Mouse (Mus musculus) liver, adult (tissue): ENCODE results near the gene Saysd1.

ENCODE experiments used
- GATA4 ChIP-seq: IDR thresholded peaks from 2 replicates; pipeline ENCODE4 v1.6.1; 2014; ENCODE audit warnings: mild to moderate bottlenecking, low read length; ENCODE audit not compliant: insufficient replicate concordance

Saysd1 gene

DNA sequence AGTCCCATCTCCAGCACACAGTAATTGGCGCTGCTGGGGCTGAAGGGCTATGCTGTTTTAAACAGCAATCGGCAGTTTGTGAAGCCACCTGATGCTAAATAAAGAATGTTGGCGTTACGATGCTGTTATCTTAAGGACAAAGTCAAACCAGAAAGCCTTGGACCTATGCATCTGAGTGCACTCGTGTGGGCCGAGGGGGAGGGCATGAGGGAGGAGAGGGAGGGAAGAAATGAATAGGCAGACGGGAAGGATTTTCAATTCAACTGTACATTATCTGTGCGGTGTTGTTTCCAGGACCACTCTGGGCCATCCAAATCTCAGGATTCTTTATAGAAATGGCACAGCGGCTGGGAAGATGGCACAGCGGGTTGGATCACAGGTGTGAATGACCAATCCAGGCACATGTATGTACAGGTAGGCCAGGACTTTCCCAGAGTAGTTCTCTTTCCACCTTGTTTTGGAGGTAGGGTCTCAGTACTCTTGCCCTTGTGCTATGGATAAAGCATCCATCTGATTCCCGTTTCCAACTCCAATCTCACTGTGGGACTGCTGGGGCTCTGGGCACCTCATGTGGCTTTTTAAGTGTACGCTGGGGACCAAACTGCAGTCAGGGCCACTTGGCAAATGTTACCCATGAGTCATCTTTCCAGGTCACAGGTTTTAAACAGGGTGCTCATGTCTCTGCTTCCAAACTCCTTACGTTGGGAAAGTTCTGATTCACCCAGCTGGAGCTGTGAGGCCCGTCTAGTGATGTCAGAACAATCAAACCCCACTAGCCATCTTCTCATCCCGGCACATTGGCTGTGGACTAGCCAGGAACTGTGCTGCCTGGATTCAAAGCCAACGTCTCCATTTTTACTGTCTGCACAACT, at the start of gene Saysd1:
Gene Saysd1 (minus strand): TSS at position 51 of the 872 bp plus-strand sequence.
- no peak for TF ChIP-seq GATA4

DNA sequence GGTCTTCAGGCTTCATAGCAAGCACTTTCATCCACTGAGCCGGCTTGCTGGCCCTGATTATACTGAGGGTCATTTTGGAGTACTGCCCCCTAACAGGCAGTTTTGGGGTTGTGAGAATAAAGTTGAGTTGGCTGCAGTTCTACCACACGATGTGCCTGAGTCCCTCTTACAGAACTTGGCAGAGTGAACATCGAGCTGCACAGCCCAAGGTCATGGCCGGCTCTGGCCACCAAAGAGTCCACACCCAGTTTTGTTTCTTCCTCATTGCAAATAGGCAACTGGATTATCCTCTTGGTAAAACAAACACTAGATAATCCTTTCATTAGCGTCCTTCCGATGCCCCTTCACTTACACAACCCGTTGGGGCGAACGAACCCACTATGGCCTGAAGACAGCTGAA, 47.1 kb upstream of the Saysd1 start:
- TF ChIP-seq GATA4 = no peak

DNA sequence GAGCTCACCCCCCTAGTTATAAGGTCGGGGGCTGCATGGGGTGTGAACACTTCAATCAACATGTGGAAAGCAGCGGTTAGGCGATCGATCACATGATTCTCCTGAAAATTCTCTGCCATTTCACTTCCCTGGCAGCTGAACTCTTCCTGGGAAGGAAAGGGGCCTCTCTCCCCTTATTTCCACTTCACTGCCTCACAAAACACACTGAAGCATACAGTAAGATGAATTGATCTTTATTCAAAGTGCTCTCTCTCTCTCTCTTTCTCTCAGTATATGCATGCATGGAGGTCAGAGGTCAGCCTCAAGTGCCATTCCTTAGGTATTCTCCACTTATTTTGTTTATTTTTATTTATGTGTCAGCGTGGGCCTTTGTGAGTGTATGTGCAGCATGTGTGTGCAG, 45.4 kb upstream of the Saysd1 start:
- TF ChIP-seq GATA4 = no peak

DNA sequence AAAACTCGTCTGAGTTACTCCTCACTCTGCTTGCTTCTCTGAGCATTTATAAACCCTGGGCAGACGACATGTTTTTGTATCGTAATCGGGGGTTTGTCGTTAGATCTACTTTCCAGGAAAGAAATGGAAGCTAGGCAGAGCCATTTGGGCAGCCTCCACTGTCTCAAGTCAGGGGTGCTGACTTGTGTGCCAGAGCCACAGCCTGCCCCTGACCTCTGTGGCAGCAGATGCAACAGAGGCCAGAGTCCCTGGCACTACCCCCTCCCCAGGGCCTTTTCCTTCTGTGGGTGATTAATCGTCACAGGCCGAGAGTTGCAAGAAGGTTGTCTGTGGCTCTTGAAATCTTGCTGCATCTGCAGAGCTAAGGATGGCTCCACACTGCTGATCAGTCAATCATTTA, 44.3 kb upstream of the Saysd1 start:
- no peak for TF ChIP-seq GATA4

DNA sequence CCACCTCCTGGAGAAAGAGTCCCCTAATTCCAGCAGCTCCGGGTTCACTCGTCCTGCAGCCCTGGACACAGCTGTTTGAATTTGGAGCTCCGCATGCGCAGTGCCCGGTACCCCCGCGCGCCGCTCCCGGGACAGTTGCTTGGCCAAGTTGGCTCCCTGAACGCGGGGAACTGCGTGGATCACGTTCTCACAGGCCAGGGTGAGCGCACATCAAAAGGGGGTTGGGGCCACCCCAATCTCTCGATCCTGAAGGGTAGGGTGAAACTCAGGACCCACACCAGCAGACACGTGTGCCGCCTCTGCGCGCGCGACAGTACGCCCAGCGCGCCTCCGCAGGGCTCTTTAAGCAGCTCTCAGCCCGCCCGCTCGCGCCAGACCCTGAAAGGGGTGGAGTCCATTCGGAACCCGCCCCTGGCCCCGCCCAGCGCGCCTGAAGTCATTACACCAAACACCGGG, 43.2 kb upstream of the Saysd1 start, which contains the start of gene Kcnk5:
Gene Kcnk5 (minus strand): TSS at position 344 of the 456 bp plus-strand sequence.
- TF ChIP-seq GATA4 = no peak

DNA sequence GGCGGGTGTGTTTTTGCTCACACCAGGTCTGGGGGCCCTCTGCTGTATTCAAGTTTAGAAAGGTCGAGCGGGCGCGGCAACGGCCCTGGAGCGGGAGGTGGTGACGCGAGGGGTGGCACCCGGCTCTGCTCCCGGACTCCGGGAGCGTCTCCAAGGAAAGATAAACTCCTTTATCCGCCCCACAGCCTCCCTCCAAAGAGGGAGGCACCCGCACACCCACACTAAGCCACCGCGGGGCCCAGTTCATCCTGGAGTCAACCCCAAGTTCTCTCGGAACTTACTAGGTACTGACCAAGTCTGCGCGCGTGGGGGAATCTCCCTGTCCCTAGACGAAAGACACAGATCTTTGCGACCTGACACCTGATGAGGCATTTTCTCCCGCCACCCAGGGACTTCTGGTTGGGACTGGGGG, 42.4 kb upstream of the Saysd1 start:
- no peak for TF ChIP-seq GATA4

DNA sequence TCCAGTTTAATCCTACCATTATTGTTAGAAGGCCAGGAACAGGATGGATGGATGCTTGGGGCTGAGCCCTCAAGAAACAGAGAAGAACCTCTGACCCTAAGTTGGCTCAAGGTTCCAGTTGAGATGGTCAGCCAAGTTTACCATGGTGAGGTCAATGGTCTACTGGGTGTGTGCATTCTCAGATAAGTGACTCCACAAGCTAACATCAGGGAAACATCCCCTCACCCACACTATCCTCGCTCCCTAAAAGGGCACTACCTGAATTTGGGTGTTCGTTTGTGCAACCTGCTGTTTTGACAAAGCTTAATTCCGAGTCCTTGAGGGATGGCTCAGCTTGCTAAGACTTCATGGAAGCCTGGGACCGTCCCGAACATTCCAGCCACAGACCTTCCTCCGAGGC, 42.0 kb upstream of the Saysd1 start:
- peak; percentile 81; the same call in 1 of the 2 replicates for TF ChIP-seq GATA4

DNA sequence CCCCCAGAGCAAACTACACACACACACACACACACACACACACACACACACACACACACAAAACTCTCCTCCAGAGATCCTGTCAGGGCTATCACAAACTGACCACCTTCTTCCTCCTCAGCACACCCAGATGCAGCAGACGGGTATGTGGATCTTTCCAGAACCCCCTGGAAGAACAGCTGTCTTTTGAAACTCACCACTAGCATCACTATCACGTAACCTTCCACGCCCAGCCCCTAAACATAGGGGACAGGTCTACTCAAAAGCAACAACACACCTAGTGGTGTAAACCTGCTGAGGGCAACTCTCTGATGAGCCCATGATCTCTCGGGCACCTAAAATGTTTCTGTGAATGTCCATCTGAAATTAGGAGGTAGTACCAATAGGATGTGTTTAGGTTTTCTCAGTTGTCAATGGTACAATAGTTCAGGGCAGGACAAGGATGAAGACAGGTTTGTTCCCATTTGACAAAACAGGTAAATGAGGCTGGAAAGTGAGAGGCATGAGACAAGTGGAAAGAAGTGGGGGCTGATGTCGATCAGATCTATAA, 41.5 kb upstream of the Saysd1 start:
- TF ChIP-seq GATA4 = no peak

DNA sequence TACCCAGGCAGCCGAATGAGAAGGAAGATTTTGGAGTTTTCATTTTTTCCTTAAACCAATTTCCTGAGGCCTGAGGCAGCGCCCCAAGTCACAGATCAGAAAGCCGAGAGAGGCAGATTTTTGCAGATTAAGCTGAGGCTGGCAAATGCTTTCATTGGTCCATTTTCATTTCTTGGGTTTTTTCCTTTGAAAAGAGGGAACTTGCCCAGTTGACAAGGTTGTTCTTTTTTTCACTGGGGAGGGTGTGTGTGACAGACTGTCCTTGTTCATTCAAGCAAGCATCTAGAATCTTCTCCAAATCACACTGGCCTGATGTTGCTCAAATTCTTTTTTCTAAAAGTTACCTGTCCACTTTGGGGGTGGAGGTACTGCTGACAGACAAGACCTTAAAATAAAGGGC, 40.7 kb upstream of the Saysd1 start:
- TF ChIP-seq GATA4 = no peak

DNA sequence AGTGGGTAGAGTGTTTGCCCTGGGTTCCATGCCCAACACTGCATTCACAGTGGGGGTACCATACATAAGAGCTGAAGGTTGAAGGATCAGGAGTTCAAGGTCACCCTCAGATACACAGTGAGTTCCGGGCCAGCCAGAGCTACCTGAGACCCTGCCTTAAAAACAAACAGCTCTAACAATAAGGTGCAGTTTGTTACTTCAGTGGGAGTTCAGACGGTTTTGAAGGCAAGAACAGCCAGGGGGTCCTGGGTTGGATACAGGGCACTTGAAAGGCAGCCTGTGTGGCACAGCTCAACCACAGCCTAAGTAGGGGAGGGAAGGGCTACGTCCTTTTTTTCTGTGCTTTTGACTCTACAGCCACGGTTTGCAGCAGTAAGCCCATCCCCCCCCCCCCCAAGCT, 40.3 kb upstream of the Saysd1 start:
- no peak for TF ChIP-seq GATA4

DNA sequence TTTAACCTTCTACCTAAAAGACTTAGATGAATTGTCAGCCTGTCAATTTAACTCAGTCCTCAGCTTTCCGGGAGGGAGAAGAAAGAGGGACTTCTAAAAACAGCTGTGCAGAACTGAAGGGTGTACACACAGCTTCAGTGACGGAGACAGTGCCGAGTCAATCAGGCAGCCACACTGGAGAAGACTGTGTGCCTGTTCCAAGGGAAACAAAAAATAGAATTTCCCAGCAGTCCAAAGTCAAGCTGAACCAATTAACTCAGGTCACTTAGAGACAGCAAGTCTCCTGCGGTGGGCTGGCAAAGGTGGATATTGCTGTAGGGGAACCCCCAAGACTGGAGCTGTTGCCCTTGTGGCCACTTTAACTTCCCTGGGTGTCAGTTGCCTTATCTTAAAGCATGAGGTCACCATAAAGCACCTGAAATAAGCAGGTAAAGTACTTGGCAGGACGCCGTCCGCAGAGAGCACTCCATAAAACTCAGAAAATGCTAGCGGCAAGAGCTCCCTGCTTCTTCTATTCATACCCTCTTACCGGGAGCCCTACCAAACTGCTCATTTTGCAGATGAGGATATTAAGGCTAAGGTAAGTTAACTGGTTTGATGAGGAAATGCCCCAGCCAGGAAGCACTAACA, 39.3 kb upstream of the Saysd1 start:
- no peak for TF ChIP-seq GATA4

DNA sequence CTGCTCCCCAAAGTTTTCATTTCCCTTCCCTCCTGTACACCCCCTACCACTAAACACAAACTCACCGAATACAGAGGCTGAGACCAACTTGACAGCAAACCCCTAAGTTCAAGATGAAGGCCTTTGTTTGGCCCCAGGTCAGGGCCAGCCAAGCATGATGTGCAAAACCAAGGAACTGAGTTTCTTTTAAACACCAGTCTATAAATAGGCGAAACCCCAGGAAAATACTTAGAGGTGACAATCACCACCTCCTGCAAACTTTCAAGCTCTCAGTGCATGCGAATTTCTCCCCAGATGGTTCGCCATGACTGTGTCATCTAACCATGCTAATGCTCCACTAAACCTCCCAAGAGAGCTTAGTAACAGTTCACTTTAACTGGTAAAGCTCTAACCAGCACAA, 37.4 kb upstream of the Saysd1 start:
- no peak for TF ChIP-seq GATA4

DNA sequence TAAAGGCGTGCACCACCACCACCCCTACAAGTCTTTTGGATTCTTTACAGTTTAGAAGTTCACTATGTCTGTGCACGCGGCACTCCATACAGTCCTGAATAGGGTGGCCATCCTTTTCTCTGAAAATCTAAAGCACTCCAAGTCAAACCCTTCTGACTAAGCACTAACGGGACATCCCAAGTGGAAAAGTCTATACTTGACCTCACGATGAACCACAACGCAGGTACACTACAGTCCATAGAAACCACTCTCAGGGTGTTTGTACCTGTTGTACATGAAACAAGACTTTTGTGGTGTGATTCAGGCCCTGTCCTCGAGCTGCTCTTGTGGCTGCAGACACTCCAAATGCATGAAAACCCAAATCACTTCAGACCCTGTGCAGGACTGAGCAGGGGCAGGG, 36.8 kb upstream of the Saysd1 start:
- no peak for TF ChIP-seq GATA4

DNA sequence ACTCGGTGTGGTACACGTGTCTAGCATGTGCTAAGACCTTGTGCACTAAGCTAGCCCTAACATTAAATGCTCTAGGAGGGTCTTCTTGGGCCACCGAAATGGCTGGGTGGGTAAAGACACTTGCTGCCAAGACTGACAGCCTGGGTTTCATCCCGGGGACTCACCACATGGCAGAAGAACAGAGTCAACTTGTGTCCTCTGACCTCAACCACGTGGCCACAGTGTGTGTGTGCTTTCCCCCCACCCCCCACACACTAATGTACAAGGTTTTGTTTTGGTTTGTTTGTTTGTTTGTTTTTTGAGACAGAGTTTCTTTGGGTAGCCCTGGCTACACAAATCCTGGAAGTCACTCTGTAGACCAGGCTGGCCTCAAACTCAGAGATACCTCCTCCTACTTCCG, 36.4 kb upstream of the Saysd1 start:
- TF ChIP-seq GATA4 = no peak

DNA sequence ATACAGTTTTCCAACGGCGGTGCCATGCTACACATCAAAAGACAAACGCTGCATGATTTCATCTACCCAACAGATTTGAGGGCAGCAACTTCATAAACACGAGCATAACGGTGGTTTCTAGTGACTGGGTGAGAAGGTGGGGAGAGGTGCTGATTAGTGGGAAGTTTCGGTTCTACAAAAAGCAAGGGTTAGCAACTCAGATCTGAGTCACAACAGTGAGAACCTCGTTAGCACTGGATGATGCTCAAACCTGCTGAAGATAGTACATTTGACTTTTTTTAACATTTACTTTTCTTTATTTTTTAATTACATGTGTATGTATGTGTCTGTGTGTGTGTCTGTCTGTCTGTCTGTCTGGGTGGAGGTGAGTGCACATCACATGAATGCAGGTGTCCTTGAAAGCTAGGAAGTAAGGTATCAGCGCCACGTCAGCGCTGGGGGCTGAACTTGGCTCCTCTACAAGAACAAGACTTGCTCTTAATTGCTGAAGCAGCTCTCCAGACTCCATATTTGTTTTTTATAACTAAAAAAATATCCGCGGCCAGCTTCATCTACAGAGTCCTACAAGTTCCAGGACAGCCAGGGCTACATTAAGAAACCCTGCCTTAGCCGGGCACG, 35.6 kb upstream of the Saysd1 start:
- no peak for TF ChIP-seq GATA4

DNA sequence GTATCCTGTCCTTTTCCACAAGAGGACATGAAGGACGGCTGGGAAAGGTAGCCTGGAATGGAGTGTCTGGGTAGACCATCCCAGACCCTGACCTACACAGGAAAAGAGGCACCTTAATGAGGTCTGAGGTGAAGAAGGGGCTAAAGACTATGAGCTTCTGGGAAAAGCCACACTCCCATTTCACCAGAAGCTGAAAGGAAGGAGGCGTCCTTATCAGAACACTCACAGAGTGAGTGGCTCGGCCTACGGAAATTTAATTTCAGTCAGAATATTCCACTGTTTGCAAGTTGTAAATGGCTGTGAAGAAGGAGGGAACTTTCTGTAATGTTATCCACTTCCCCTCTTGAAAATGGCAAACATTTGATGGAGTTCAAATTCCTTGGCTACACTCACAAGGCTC, 34.6 kb upstream of the Saysd1 start:
- no peak for TF ChIP-seq GATA4
